Mouse (Mus musculus): ENCODE measurements around the gene Rpl14. TPM values are rescaled to one million over a fixed set of nuclear protein-coding genes. Genes with fewer than 3 reads are reported as not detected.

Rpl14 gene
- polyA plus RNA-seq, 1 experiment from 2014 or later = 1,306 TPM

GRCm38 (mm10) chr9:120566384-120566783 lies 4.9 kb upstream of the Rpl14 start:
- ATAC-seq (replicated peaks; ENCODE audit: low FRiP score) = no peak
- DNase-seq (ENCODE audit: low spot score) = no peak
- no peaks in the 10 kb centered on the region for H3K27me3 ChIP-seq (replicated peaks; ENCODE audit: control insufficient read depth, insufficient read depth, low read length)
- no peak overlapping the region for H3K4me2 ChIP-seq
- H3K36me3 ChIP-seq (ENCODE audit: control insufficient read depth, insufficient read depth, low read length) = no peaks in the 10 kb centered on the region
- 0 out of 2 replicates have a peak, but pooled peaks cover 2% of the 10 kb centered on the region for H3K9me3 ChIP-seq (ENCODE audit: control insufficient read depth, low read length)
- H3K27ac ChIP-seq (ENCODE audit: low read depth, low read length) = no peak overlapping the region
- 82% methylated on average over 5 of the region's 5 CpGs for WGBS
- peaks cover 23% of the 10 kb centered on the region for H3K4me1 ChIP-seq (replicated peaks; ENCODE audit: control insufficient read depth, insufficient read depth, low read length)
- H3K4me3 ChIP-seq (ENCODE audit: low read depth, low read length) = no peak overlapping the region
- no peak overlapping the region for H3K9ac ChIP-seq (ENCODE audit: low read depth, low read length)

DNA sequence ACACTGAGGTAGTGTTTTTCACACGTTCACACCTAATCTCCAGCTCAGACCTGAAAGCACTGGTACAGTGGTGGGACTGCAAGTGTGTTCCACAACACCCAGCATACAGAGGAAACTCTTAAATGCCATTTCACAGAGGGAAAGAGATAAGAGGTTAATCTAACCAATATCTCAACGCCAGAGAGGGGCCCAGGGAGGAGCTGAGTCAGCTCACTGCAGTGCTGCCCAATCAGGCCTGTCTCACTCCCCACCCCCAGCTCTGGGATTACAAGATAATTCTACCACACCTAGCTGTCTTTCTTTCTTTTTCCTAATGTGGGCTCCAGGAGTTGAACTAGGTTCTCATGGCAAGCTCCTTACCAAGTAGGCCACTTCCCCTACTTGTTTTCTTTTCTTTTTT lies 2.3 kb upstream of the Rpl14 start:
- DNase-seq (ENCODE audit: low spot score) (no peak), ATAC-seq (replicated peaks; ENCODE audit: low FRiP score) (peak; percentile 75)
- Histone ChIP-seq H3K9me3 (ENCODE audit: control insufficient read depth, low read length) (0 out of 2 replicates have a peak, but pooled peaks cover 2% of the 10 kb centered on the region), H3K36me3 (ENCODE audit: control insufficient read depth, insufficient read depth, low read length) (peaks cover 16% of the 10 kb centered on the region), H3K27me3 (replicated peaks; ENCODE audit: control insufficient read depth, insufficient read depth, low read length) (no peaks in the 10 kb centered on the region), H3K4me3 (ENCODE audit: low read depth, low read length) (no peak overlapping the region), H3K4me2 (0 out of 2 replicates have a peak overlapping the region, but pooled peaks have one; percentile 2), H3K9ac (ENCODE audit: low read depth, low read length) (no peak overlapping the region), H3K4me1 (replicated peaks; ENCODE audit: control insufficient read depth, insufficient read depth, low read length) (peaks cover 22% of the 10 kb centered on the region), H3K27ac (ENCODE audit: low read depth, low read length) (peak overlapping the region; percentile 86)
- 38% methylated on average over 2 of the region's 2 CpGs for WGBS

DNA sequence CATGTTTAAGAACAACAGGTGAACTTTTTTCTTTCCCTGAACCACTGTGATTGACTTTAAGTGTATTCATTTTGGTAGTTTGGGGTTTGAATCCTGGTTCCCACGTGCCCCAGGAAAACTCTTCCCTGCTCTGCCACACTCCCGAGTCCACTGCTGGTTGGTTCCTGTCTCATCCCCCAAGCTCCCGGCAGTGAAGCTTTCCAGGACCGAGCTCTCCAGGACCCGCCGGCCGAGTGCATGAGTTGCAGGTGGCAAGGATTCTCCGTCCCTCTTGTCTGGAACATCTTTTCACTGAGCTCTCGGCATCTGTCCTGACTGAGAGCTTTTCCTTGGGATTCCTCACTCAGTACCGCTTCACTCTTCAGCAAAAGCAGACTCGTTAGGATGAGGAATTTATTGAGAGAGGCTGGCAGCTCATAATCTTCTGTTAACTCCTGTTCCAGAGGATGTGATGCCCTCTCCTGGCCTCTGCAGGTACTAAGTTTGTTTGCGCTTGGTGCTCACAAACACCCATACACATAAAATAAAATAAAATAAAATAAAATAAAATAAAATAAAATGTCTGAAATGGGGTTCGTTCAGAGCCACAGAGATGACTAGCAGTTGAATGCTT lies 1.4 kb upstream of the Rpl14 start:
- Histone ChIP-seq H3K9me3 (ENCODE audit: control insufficient read depth, low read length) (0 out of 2 replicates have a peak, but pooled peaks cover 2% of the 10 kb centered on the region), H3K4me3 (ENCODE audit: low read depth, low read length) (no peak overlapping the region), H3K27ac (ENCODE audit: low read depth, low read length) (peak overlapping the region; percentile 86; the same call in 1 of the 2 replicates), H3K4me2 (no peak overlapping the region; the same call in 1 of the 2 replicates), H3K36me3 (ENCODE audit: control insufficient read depth, insufficient read depth, low read length) (peaks cover 23% of the 10 kb centered on the region), H3K27me3 (replicated peaks; ENCODE audit: control insufficient read depth, insufficient read depth, low read length) (no peaks in the 10 kb centered on the region), H3K4me1 (replicated peaks; ENCODE audit: control insufficient read depth, insufficient read depth, low read length) (peaks cover 18% of the 10 kb centered on the region), H3K9ac (ENCODE audit: low read depth, low read length) (no peak overlapping the region)
- 60% methylated on average over 13 of the region's 13 CpGs for WGBS
- ATAC-seq (replicated peaks; ENCODE audit: low FRiP score) (no peak), DNase-seq (ENCODE audit: low spot score) (no peak)

GRCm38 (mm10) chr9:120570334-120570725 lies 914 bp upstream of the Rpl14 start:
- WGBS = 56% methylated on average over 2 of the region's 2 CpGs
- Histone ChIP-seq H3K36me3 (ENCODE audit: control insufficient read depth, insufficient read depth, low read length) (peaks cover 28% of the 10 kb centered on the region), H3K9me3 (ENCODE audit: control insufficient read depth, low read length) (0 out of 2 replicates have a peak, but pooled peaks cover 2% of the 10 kb centered on the region), H3K4me1 (replicated peaks; ENCODE audit: control insufficient read depth, insufficient read depth, low read length) (peaks cover 18% of the 10 kb centered on the region), H3K4me3 (ENCODE audit: low read depth, low read length) (peak overlapping the region; percentile 91), H3K9ac (ENCODE audit: low read depth, low read length) (peak overlapping the region; percentile 96), H3K27ac (ENCODE audit: low read depth, low read length) (peak overlapping the region; percentile 84), H3K27me3 (replicated peaks; ENCODE audit: control insufficient read depth, insufficient read depth, low read length) (no peaks in the 10 kb centered on the region), H3K4me2 (peak overlapping the region; percentile 92)
- ATAC-seq (replicated peaks; ENCODE audit: low FRiP score) (no peak), DNase-seq (ENCODE audit: low spot score) (no peak)

GRCm38 (mm10) chr9:120571593-120572385 lies 545 bp downstream of the Rpl14 start:
- H3K4me1 ChIP-seq (replicated peaks; ENCODE audit: control insufficient read depth, insufficient read depth, low read length) = peaks cover 17% of the 10 kb centered on the region
- H3K36me3 ChIP-seq (ENCODE audit: control insufficient read depth, insufficient read depth, low read length) = peaks cover 36% of the 10 kb centered on the region
- WGBS = under 1% methylated on average over 53 of the region's 53 CpGs
- 0 out of 2 replicates have a peak, but pooled peaks cover 2% of the 10 kb centered on the region for H3K9me3 ChIP-seq (ENCODE audit: control insufficient read depth, low read length)
- peak overlapping the region; percentile 91 for H3K4me3 ChIP-seq (ENCODE audit: low read depth, low read length)
- peak overlapping the region; percentile 96 for H3K9ac ChIP-seq (ENCODE audit: low read depth, low read length)
- peak overlapping the region; percentile 90 for H3K27ac ChIP-seq (ENCODE audit: low read depth, low read length)
- DNase-seq (ENCODE audit: low spot score) = no peak
- peak overlapping the region; percentile 99 for H3K4me2 ChIP-seq
- ATAC-seq (replicated peaks; ENCODE audit: low FRiP score) = peak; percentile 54
- no peaks in the 10 kb centered on the region for H3K27me3 ChIP-seq (replicated peaks; ENCODE audit: control insufficient read depth, insufficient read depth, low read length)

GRCm38 (mm10) chr9:120575748-120576661 lies 4.8 kb downstream of the Rpl14 start:
- Histone ChIP-seq H3K9ac (ENCODE audit: low read depth, low read length) (no peak overlapping the region; the same call in 1 of the 2 replicates), H3K4me2 (peak overlapping the region; percentile 99), H3K4me1 (replicated peaks; ENCODE audit: control insufficient read depth, insufficient read depth, low read length) (peaks cover 12% of the 10 kb centered on the region), H3K4me3 (ENCODE audit: low read depth, low read length) (0 out of 2 replicates have a peak overlapping the region, but pooled peaks have one; percentile 62), H3K9me3 (ENCODE audit: control insufficient read depth, low read length) (no peaks in the 10 kb centered on the region), H3K36me3 (ENCODE audit: control insufficient read depth, insufficient read depth, low read length) (peaks cover 36% of the 10 kb centered on the region), H3K27ac (ENCODE audit: low read depth, low read length) (peak overlapping the region; percentile 72), H3K27me3 (replicated peaks; ENCODE audit: control insufficient read depth, insufficient read depth, low read length) (no peaks in the 10 kb centered on the region)
- 49% methylated on average over 6 of the region's 6 CpGs for WGBS
- DNase-seq (ENCODE audit: low spot score) (peak; percentile 52), ATAC-seq (replicated peaks; ENCODE audit: low FRiP score) (no peak; the same call in 1 of the 2 replicates)

GRCm38 (mm10) chr9:120576662-120577013 lies 5.4 kb downstream of the Rpl14 start:
- no peaks in the 10 kb centered on the region for H3K27me3 ChIP-seq (replicated peaks; ENCODE audit: control insufficient read depth, insufficient read depth, low read length)
- peak overlapping the region; percentile 72 for H3K27ac ChIP-seq (ENCODE audit: low read depth, low read length)
- peak overlapping the region; percentile 62 for H3K4me3 ChIP-seq (ENCODE audit: low read depth, low read length)
- H3K9ac ChIP-seq (ENCODE audit: low read depth, low read length) = peak overlapping the region; percentile 45
- H3K4me1 ChIP-seq (replicated peaks; ENCODE audit: control insufficient read depth, insufficient read depth, low read length) = peaks cover 12% of the 10 kb centered on the region
- 11% methylated on average over 4 of the region's 4 CpGs for WGBS
- ATAC-seq (replicated peaks; ENCODE audit: low FRiP score) (no peak; the same call in none of the 2 replicates), DNase-seq (ENCODE audit: low spot score) (no peak)
- H3K9me3 ChIP-seq (ENCODE audit: control insufficient read depth, low read length) = no peaks in the 10 kb centered on the region
- peak overlapping the region; percentile 84 for H3K4me2 ChIP-seq
- peaks cover 36% of the 10 kb centered on the region for H3K36me3 ChIP-seq (ENCODE audit: control insufficient read depth, insufficient read depth, low read length)

GRCm38 (mm10) chr9:120577133-120577651 lies 5.9 kb downstream of the Rpl14 start:
- Histone ChIP-seq H3K9ac (ENCODE audit: low read depth, low read length) (peak overlapping the region; percentile 87), H3K9me3 (ENCODE audit: control insufficient read depth, low read length) (no peaks in the 10 kb centered on the region), H3K36me3 (ENCODE audit: control insufficient read depth, insufficient read depth, low read length) (peaks cover 35% of the 10 kb centered on the region), H3K4me1 (replicated peaks; ENCODE audit: control insufficient read depth, insufficient read depth, low read length) (peaks cover 17% of the 10 kb centered on the region), H3K4me3 (ENCODE audit: low read depth, low read length) (peak overlapping the region; percentile 62), H3K27me3 (replicated peaks; ENCODE audit: control insufficient read depth, insufficient read depth, low read length) (no peaks in the 10 kb centered on the region), H3K27ac (ENCODE audit: low read depth, low read length) (peak overlapping the region; percentile 28; the same call in 1 of the 2 replicates), H3K4me2 (peak overlapping the region; percentile 84)
- ATAC-seq (replicated peaks; ENCODE audit: low FRiP score) (peak; percentile 93), DNase-seq (ENCODE audit: low spot score) (peak; percentile 87)
- 1% methylated on average over 43 of the region's 43 CpGs for WGBS

Data from liver, embryonic 11.5 days (tissue).